Mouse (Mus musculus) liver, embryonic 15.5 days (tissue): ENCODE measurements around the gene Gldc. TPM values are rescaled to one million over a fixed set of nuclear protein-coding genes. Genes with fewer than 3 reads are reported as not detected.
A peak's percentile ranks its signal among the peaks of the same experiment; 100 is the strongest.

ENCODE experiments used
- ATAC-seq: fragments of 200-750 bp; cut with Nextera tagmentation; 2 replicates; pipeline ENCODE4 v1.8.0; 2017; ENCODE audit warnings: moderate number of reproducible peaks, mild to moderate bottlenecking, moderate library complexity; ENCODE audit not compliant: insufficient read depth
- H3K27ac ChIP-seq: fragments of 300-500 bp; sonication (generic); replicated peaks from 2 replicates; pipeline ENCODE4 v1.5.1; 2015; ENCODE audit warnings: mild to moderate bottlenecking, inconsistent platforms
- H3K27me3 ChIP-seq: fragments of 300-500 bp; sonication (generic); 2 replicates; pipeline ENCODE4 v1.6.1; 2015; ENCODE audit warnings: mild to moderate bottlenecking, inconsistent platforms
- H3K36me3 ChIP-seq: fragments of 300-500 bp; sonication (generic); replicated peaks from 2 replicates; pipeline ENCODE4 v1.6.1; 2015; ENCODE audit warnings: moderate library complexity, mild to moderate bottlenecking, inconsistent platforms
- H3K4me1 ChIP-seq: fragments of 300-500 bp; sonication (generic); replicated peaks from 2 replicates; pipeline ENCODE4 v1.6.1; 2015; ENCODE audit warnings: inconsistent platforms
- H3K4me2 ChIP-seq: fragments of 300-500 bp; sonication (generic); 2 replicates; pipeline ENCODE4 v1.6.1; 2015; ENCODE audit warnings: moderate library complexity, mild to moderate bottlenecking, inconsistent platforms
- H3K4me3 ChIP-seq: fragments of 300-500 bp; sonication (generic); replicated peaks from 2 replicates; pipeline ENCODE4 v1.5.1; 2015; ENCODE audit warnings: mild to moderate bottlenecking, inconsistent platforms
- H3K9ac ChIP-seq: fragments of 300-500 bp; sonication (generic); 2 replicates; pipeline ENCODE4 v1.6.1; 2015; ENCODE audit warnings: moderate library complexity, mild to moderate bottlenecking, inconsistent platforms
- H3K9me3 ChIP-seq: fragments of 300-500 bp; sonication (generic); replicated peaks from 2 replicates; pipeline ENCODE4 v1.6.1; 2016; ENCODE audit warnings: inconsistent platforms
- WGBS: fragments of 180-500 bp; shearing (Covaris S2); methylation state at CpG from one replicate; pipeline ENCODE4 v1.1.7; 2015; ENCODE audit warnings: mixed read lengths; ENCODE audit not compliant: insufficient replicate concordance; 5-methylcytosine and 5-hydroxymethylcytosine counted together
- polyA plus RNA-seq: library from polyadenylated mRNA; unstranded; fragments of >200 nt; fragmentation: Nextera tagmentation; extraction: Ambion mirVana; gene quantifications from 2 replicates; pipeline ENCODE4 v1.2.1, GENCODE M21; 2015

Gene Gldc
- polyA plus RNA-seq, 1 experiment from 2014 or later, result 25.1 TPM

DNA sequence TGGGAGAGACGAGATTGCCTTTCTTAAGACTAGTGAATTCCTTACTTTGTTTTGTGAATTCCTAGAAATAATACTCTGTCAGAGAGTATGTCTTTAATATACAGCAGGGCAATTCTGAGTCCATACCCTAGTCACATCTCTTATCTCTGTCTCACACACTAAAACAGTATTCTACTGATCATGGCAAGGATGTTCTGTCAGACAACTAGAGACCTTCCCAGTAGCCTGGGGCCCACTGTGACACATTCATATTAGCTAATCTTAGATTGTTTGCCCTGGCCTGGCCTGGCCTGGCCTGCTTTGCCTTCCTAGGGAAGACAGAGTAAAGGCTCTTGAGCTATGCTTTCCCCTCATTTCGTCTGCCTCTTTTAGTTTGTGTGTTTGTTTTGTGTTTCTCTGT lies 124.6 kb downstream of the Gldc start:
- Histone ChIP-seq H3K36me3 (peaks cover 34% of the 10 kb centered on the region), H3K4me3 (peak overlapping the region; percentile 16; the same call in 1 of the 2 replicates), H3K9ac (0 out of 2 replicates have a peak overlapping the region, but pooled peaks have one; percentile 29), H3K4me1 (peaks cover 38% of the 10 kb centered on the region), H3K9me3 (no peaks in the 10 kb centered on the region), H3K27me3 (no peaks in the 10 kb centered on the region), H3K27ac (peak overlapping the region; percentile 81), H3K4me2 (peak overlapping the region; percentile 51)
- 21% methylated on average over 2 of the region's 2 CpGs for WGBS
- peak; percentile 93 for ATAC-seq

Other genes starting within 250 kb of the Gldc start
- not detected in 2 replicates for gene Trpd52l3, start 171.6 kb downstream of the Gldc start, polyA plus RNA-seq
- 29.7 and 31.2 TPM in 2 replicates for gene Uhrf2, start 144.9 kb downstream of the Gldc start, polyA plus RNA-seq
- 4.6 and 4.8 TPM in 2 replicates for gene Mbl2, start 57.5 kb upstream of the Gldc start, polyA plus RNA-seq